Mouse (Mus musculus): Measurements from ENCODE around the gene Vmn1r206. TPM values are rescaled to one million over a fixed set of nuclear protein-coding genes. Genes with fewer than 3 reads are reported as not detected.
A peak's percentile ranks its signal among the peaks of the same experiment; 100 is the strongest.
"Not testable (repeated sequence)": the region's sequence is repeated elsewhere in the genome, so short reads cannot be mapped to it uniquely, and the experiment has no call there.

The Vmn1r206 gene
- not detected for total RNA-seq (2021)

DNA sequence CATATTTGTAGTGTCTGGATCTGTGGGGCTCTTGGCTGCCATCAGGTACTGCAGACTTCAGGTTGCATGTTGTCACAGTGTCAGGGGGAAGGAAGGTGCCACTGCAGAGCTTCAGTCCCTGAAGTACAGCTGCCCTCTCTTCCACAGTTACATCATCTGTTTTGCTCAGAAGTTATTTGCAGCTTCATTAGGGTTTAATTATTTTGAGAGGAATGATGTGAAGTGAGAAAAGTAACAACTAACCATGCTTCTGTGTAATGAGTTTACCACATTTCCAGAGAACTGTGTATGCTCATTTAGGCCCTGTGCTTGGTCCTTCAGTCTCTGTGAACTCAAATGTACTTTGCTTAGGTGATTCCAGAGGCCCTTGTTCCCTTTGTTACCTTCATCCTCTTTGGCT, at the start of gene Vmn1r206:
TSS of gene Vmn1r206 (minus strand) at position 101 of the 400 bp plus-strand sequence.
- not testable (repeated sequence) for DNase-seq

DNA sequence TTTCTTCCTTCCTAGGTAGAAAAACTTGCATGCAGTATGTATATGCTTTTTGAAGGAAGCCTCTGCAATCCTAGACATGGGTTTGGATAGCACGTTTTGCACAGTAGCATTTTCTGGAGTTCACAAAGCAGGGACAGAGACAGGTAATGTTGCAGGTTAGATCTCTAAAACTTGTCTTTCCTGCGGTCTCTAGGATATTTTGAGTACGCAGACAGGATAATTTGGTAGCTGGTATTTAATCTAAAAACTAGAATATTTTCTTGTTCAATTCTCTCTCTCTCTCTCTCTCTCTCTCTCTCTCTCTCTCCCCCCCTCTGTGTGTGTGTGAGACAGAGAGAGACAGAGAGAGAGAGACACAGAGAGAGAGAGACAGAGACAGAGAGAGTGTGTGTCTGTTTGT, 31.2 kb downstream of the Vmn1r206 start, which contains the start of gene Vmn1r205:
TSS of gene Vmn1r205 (minus strand) at position 101 of the 400 bp plus-strand sequence.
- no peak for DNase-seq

GRCm38 (mm10) chr13:22583336-22583735, 40.7 kb downstream of the Vmn1r206 start:
- peak in 1 of 2 experiments; percentile 11 for DNase-seq

DNA sequence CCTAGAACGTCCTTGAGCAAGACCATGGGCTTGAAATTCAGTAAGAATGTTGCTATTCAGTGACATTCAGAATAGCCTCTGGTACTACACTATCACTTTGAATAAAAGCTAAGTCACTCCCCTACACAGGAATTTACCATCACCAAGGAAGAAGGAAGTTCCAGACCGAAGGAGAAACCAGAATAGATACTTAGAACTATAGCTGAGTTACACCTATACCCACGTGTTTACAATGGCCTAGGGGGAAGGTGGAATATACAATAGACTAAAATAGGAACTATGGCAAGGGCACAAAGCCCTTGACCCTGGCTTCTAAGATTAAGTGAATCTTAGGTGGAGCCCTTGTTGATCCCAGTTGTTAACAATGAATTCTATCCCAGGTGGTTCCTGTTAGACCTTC, 49.1 kb downstream of the Vmn1r206 start:
- DNase-seq = not testable (repeated sequence)

Other genes with a start within 250 kb of the Vmn1r206 start
- gene Vmn1r199, start 244.4 kb downstream of the Vmn1r206 start, total RNA-seq (2021) = not detected
- not detected for gene Vmn1r200, start 233.9 kb downstream of the Vmn1r206 start, total RNA-seq (2021)
- gene Vmn1r201, start 152.3 kb downstream of the Vmn1r206 start, total RNA-seq (2021) = not detected
- gene Vmn1r202, start 118.9 kb downstream of the Vmn1r206 start, total RNA-seq (2021) = not detected
- gene Vmn1r203, start 106.1 kb downstream of the Vmn1r206 start, total RNA-seq (2021) = not detected
- gene Vmn1r204, start 71.1 kb downstream of the Vmn1r206 start, total RNA-seq (2021) = not detected
- not detected for gene Vmn1r205, start 31.3 kb downstream of the Vmn1r206 start, total RNA-seq (2021)
- gene Vmn1r207-ps, start 105.4 kb upstream of the Vmn1r206 start, total RNA-seq (2021) = under 1 TPM; 0.15 to 0.20 TPM
- not detected for gene Vmn1r208, start 153.1 kb upstream of the Vmn1r206 start, total RNA-seq (2021)
- gene Vmn1r209, start 185.4 kb upstream of the Vmn1r206 start, total RNA-seq (2021) = under 1 TPM in 1 of 2 experiments, not detected in 1; 0.05 TPM
- gene Vmn1r210, start 207.1 kb upstream of the Vmn1r206 start, total RNA-seq (2021) = not detected
- not detected for gene Vmn1r211, start 233.3 kb upstream of the Vmn1r206 start, total RNA-seq (2021)